Mouse (Mus musculus) gastrocnemius, postnatal 36 days (tissue): ENCODE results near the gene Klk5. TPM values are rescaled to one million over a fixed set of nuclear protein-coding genes. Genes with fewer than 3 reads are reported as not detected.

Source experiments
- DNase-seq, 2 experiments: peaks; one replicate each; pipeline ENCODE4 v3.0.0; 2022
- intact Hi-C: fragments of 180-260 bp; cut with DNase I; formaldehyde crosslinking; loops from one replicate; pipeline ENCODE4 v1.15.1; 2025
- long read RNA-seq, 2 experiments: library from polyadenylated mRNA; stranded (forward); transcript quantifications; one replicate each; pipeline ENCODE4 v2.0.0; 2021
- total RNA-seq, 2 experiments: library from RNA; stranded (reverse); gene quantifications; 2 replicates each; pipeline ENCODE4 v1.2.3; 2021

Gene Klk5
- total RNA-seq, result not detected
- long read RNA-seq, experiment 1, result 0 reads
- long read RNA-seq, experiment 2, result 0 reads

- no peak for DNase-seq
- intact Hi-C loops, result no loop called here
These were observed at the start of gene Klk5 for GRCm38 (mm10) chr7:43841701-43842100. Gene Klk5, plus strand, starts transcription at chr7:43841971.

DNA sequence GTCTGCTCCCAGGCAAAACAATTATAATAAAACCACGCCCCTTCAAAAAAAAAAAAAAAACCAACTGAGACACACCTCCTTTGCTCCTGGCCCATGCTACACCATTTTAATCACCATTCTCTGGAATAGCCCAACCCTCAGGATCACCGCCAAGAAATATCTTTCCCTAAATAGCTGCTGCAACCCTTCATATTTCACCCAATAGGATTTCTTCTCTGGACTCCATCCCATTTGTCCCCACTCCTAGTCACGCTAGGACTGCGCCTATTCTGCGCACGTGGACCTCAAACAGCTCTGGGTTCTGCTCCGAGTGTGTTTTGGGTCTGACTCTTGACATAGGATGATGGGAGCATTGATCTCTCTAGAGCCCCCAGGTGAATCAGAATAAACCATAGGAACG is 45.4 kb upstream of the Klk5 start:
- no peak for DNase-seq
- intact Hi-C loops, result no loop called here

DNA sequence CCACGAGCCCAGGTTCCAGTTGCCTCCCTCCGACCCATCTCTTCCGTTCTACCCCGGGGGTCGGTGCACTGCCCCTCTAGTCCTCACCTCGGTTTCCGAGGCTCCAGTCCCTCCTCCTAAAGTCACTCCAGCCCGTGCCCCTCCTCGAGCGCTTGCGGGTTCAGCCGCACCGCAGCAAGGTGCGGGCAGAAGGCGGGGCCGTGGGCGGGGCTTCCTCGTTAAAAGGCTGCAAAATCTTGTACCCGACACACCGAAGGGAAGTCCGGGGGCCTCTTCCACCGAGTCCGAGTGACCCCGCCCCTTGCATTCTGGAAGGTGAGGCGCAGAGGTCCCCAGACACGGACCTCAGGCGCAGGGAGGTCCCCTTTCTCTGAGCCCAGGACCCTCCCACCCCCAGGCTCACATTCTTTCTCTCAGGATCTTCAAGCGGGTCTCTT is 44.4 kb upstream of the Klk5 start, which contains the start of gene Klk8:
Klk8 (plus strand) TSS at position 245 of the 437 bp plus-strand sequence.
- intact Hi-C loops, result no loop called here
- no peak for DNase-seq

DNA sequence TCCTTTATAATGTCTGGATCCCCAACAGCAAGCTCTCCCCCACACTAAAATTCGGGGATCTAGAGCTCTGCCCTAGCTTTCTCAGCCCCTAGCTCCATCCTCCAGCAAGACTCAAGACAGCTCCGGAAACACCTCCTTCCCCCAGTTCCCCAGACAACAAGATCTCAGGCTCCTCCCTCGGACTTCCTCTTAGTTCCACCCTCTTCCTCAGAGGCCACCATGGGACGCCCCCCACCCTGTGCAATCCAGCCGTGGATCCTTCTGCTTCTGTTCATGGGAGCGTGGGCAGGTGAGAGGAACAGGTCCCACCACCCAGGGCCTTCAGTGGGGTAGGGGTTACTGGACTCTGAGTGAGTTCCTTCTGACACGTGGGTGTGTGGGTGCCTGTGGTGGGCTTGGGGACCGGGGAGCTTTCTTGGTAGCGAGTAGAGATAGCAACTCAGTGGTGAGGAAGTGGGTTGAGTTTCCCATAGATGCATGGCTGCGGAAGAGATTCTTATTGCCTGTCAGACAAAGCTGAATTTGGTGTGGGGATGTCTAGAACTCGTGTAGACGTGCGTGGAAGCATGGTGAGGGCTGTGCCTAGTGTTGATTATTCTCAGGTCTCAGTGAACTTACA is 43.8 kb upstream of the Klk5 start:
- DNase-seq, result no peak
- intact Hi-C loops, result no loop called here

- intact Hi-C loops, result no loop called here
- DNase-seq, result no peak
These were observed 41.9 kb upstream of the Klk5 start for GRCm38 (mm10) chr7:43799876-43800275.

- intact Hi-C loops, result no loop called here
- DNase-seq, result no peak
These were observed 30.8 kb upstream of the Klk5 start, which contains the start of gene Klk7 for GRCm38 (mm10) chr7:43810994-43811393. Gene Klk7, plus strand, starts transcription at chr7:43811294.

DNA sequence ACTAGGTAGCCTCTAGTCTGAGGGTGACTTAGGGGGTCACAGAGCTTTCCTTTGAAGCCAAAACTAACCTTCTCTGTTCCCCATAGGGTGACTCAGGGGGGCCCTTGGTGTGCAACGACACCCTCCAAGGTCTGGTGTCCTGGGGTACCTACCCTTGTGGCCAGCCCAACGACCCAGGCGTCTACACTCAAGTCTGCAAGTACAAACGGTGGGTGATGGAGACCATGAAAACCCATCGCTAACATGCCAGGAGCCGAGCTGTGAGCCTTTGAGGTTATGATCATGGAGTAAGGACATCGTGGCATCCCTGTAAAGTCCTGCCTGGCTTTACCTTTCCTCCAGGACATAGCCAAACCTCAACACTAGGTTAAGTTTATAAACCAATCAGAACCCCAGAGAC is 26.6 kb upstream of the Klk5 start:
- intact Hi-C loops, result no loop called here

DNA sequence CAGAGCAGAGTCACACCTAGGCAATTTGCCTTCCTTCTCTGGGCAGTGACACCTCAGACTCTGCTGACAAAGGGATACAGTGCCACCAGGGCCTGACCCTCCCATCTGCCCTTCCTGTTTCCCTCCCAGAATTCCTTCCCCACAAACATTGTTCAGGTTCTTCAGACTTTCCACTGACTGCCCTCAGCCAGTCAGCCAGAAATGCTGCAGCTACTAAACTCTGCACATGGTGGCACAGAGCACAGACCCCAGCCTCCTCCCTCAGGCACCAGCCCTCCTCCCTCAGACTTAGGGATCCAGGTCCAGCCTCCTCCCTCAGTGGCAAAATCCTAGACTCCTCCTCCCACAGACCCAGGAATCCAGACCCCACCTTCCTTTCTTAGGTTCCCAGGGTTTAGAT is 25.0 kb upstream of the Klk5 start:
- intact Hi-C loops, result no loop called here

More for the DNA sequence above, 26.6 kb upstream of the Klk5 start:
- no peak for DNase-seq

DNA sequence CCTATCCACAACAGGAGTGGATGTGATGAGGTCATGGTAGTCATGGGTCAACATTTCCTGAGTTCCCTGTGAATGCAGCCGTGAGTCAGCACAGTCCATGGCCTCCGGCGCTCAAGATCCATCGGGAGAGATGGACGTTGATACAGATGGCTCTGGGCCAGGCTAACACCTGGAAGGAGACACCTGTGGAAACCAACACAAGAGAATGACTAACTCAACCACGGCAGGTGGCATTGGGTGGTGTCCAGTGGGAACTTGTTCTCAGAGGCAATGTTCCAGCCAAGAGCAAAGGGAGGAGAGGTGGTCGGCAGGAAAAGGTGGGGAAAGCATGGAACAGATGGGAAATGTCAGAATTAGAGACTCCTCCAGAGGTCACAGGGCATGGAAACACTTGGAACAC is 20.2 kb upstream of the Klk5 start:
- no peak for DNase-seq
- intact Hi-C loops, result no loop called here

More for the DNA sequence above, 25.0 kb upstream of the Klk5 start:
- DNase-seq, result no peak

GRCm38 (mm10) chr7:43824199-43824598 is 17.6 kb upstream of the Klk5 start, which contains the start of gene Klk6:
Gene Klk6, plus strand, starts transcription at chr7:43824499.
- intact Hi-C loops, result no loop called here
- no peak for DNase-seq

GRCm38 (mm10) chr7:43826056-43826455 is 15.7 kb upstream of the Klk5 start:
- DNase-seq, result no peak
- intact Hi-C loops, result no loop called here

- no peak for DNase-seq
- intact Hi-C loops, result no loop called here
These were observed 14.1 kb upstream of the Klk5 start for GRCm38 (mm10) chr7:43827706-43828105.

GRCm38 (mm10) chr7:43829006-43829405 is 12.8 kb upstream of the Klk5 start:
- intact Hi-C loops, result no loop called here
- no peak for DNase-seq

- no peak for DNase-seq
- intact Hi-C loops, result no loop called here
These were observed 2.0 kb downstream of the Klk5 start for GRCm38 (mm10) chr7:43843801-43844200.

DNA sequence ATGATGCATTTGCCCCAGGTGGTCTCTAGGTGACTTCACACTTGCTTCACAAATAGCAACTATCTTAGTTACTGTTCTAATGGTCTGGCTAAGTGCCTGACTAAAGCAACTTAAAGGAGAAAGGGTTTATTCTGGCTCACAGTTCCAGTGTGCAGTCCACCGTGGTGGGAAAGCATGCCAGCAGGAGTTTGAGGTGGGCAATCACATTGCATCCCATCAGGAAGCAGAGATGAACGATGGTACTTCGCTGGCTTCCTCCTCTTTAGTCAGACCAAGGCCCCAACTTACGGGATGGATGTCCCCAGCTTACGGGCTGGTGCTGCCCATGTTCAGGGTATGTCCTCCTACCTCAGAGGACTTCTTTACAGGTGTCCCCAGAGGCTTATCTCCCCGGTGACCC is 9.8 kb downstream of the Klk5 start:
- intact Hi-C loops, result no loop called here
- DNase-seq, result no peak

DNA sequence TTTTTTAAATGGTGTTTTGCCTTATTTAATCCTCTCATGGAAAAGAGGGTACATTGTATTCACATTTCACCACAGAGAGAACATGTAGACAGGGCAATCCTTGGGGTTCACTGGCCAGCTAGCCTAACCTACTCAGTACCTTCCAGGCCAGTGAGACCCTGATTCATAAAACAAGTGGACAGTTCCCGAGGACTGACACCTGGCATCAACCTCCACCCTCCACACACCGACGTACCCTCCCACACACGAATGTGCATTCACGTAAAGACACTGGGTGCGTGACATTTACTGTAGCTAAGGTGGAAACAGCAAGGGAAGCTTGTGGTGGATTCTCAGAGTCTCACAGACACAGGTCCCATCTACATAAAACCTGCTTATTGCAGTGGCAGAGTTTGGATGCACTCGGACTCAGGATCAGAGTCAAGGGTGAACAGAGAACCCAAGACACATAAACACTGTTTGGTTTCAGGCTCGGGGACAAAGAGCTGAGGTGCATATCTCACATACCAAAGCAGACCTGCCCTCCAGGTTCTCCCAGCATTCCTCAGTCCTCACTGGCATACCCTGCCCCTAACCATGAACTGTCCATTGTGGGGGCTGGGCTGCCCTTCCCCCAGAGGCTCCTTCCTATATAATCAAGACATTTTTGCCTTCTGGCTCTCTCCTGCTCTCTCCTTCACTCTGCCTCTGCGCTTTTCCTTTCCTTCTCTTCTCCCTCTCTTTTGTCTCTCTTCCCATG is 13.0 kb downstream of the Klk5 start:
- DNase-seq, result no peak
- intact Hi-C loops, result no loop called here

GRCm38 (mm10) chr7:43855709-43856108 is 13.9 kb downstream of the Klk5 start:
- no peak for DNase-seq
- intact Hi-C loops, result no loop called here

GRCm38 (mm10) chr7:43856307-43856706 is 14.5 kb downstream of the Klk5 start:
- intact Hi-C loops, result no loop called here
- no peak for DNase-seq

GRCm38 (mm10) chr7:43857501-43857900 is 15.7 kb downstream of the Klk5 start:
- intact Hi-C loops, result no loop called here
- no peak for DNase-seq

DNA sequence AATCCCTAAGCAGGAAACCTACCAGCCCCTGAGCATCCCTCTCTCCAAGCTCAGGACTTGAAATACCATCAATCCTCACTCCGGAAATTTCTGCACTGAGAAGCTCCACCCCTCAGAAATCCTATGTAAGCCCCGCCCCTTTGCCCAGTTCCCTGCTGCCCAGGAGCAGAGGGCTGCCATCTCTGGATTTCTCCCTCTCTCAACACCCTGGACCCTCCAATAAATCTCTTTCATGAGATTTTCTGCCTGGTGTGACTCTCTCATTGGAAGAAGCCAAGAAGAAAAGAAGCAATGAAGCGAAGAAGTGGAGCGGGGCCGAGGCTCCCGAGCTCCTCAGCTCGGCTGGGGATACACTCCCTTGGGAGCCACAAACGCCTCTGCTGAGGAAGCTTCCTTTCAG is 18.6 kb downstream of the Klk5 start:
- intact Hi-C loops, result no loop called here
- no peak for DNase-seq

DNA sequence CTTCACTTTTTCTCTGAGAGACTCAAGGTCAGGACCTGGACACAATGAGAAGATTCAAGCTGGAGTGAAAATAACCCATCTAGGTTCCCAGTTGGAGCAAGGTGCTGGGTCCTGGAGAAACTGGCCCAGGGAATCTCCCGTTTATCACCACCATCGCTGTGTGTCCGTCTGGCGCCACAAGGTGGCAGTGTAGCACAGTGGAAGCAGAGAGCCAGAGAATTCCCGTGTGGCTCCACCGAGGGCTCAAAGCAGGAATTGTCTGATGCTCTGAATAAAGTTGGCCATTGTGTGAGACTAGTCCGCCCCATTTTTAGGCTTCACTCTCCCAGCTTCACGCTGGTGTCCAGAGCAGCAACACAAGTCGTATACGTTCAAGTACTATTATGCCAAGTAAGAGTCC is 31.5 kb downstream of the Klk5 start:
- intact Hi-C loops, result no loop called here

DNA sequence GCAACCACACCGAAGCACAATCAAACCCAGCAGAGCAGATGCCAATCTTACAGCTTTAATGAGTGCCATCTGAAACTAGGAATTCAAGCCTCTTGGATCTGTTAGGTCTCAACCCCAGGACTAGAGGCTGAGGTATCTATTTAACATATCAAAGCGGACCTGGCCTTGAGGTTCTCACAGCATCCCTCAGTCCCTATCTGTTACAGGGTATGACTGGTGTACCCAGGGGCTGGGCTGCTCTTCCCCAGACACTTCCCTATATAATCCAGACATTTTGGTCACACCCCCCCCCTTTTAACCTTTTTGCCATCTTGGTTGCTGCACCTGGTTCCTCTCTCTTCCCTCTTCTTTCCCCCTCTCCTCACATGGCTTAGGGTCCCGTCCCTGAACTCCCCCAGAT is 31.9 kb downstream of the Klk5 start:
- no peak for DNase-seq
- intact Hi-C loops, result no loop called here

More for the DNA sequence above, 31.5 kb downstream of the Klk5 start:
- DNase-seq, result peak; percentile 27 to 43
